Mouse (Mus musculus): ENCODE data around the gene Gm14085. TPM values are rescaled to one million over a fixed set of nuclear protein-coding genes. Genes with fewer than 3 reads are reported as not detected.
"Not testable (repeated sequence)": the region's sequence is repeated elsewhere in the genome, so short reads cannot be mapped to it uniquely, and the experiment has no call there.

The Gm14085 gene
- total RNA-seq (2021), result not detected

DNA sequence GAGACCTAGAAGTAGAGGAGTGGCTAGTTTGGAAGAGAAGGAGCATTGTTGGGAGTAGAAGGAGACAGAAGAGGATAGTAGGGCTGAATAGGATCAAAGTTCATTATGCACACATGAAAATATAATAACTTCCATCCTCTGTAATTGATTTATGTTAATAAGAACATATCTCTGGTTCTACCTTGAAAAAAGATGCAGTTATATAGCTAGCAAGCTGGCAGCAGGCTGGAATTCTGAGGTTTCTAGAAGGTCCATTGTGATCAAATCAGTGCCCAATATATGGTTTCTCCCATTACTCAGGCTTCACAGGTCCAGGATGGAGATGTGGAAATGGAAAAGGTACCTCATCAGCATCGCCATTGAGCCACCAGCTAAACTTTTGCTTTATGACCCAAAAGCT lies at the start of gene Gm14085:
Gm14085 (plus strand) TSS at position 301 of the 400 bp plus-strand sequence.
- DNase-seq (ENCODE audit: extremely low spot score in 1 of 2, low spot score in 1 of 2), result no peak

DNA sequence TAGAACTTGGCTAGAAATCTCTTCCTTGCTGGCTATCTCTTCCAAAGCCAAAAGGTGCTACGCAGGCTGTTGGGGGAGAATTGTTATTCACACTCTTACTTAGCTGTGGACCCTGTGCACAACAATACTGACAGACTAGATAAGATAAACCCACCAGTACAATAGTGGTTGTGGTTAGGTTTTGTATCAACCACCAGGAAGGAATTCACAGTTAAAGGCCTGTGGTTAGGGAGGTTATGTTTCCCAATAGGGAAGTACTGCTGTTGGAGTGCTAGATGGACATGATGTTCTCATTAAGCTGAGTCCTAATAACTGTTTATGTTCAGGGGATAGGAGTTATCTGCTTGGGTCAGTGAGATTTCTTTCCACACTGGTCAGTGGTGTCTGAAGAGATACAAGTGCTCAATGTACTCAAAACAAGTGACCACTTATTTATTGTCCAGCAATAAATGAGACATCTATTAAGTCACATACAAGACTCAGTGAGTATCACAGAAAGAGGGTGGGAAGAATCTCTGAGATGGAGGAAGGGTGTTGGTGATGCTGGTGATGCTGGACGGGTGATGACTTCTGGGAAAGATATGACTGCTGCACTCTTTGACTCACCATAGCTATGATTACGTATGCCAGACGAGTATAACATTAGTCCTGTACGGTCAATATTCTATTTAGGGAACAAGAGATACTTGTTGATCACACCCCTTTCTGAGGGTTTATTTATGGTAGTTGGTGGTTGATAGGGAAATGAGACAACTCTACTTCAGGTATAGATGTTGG lies 45.8 kb upstream of the Gm14085 start:
- DNase-seq (ENCODE audit: extremely low spot score in 1 of 2, low spot score in 1 of 2), result not testable (repeated sequence)

DNA sequence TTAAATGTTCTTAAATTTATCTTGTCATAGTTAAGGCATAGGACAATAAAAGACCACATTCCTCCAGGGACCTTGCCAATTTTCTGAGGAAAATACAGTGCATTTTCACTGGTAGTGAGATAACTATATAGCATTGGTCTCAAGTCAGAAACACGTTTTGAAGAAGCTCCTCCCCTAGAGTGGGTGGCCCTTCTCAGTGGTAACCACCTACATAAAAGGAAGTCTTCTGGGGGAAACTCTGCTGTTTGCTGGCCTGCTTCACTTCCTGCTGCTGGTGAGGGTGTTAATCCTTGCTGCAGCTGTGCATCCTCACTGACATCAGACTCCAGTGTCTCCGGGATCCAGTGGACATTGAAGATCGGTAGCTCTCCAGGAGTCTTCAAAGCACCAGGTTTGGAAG lies 44.2 kb upstream of the Gm14085 start:
- not testable (repeated sequence) for DNase-seq (ENCODE audit: extremely low spot score in 1 of 2, low spot score in 1 of 2)

DNA sequence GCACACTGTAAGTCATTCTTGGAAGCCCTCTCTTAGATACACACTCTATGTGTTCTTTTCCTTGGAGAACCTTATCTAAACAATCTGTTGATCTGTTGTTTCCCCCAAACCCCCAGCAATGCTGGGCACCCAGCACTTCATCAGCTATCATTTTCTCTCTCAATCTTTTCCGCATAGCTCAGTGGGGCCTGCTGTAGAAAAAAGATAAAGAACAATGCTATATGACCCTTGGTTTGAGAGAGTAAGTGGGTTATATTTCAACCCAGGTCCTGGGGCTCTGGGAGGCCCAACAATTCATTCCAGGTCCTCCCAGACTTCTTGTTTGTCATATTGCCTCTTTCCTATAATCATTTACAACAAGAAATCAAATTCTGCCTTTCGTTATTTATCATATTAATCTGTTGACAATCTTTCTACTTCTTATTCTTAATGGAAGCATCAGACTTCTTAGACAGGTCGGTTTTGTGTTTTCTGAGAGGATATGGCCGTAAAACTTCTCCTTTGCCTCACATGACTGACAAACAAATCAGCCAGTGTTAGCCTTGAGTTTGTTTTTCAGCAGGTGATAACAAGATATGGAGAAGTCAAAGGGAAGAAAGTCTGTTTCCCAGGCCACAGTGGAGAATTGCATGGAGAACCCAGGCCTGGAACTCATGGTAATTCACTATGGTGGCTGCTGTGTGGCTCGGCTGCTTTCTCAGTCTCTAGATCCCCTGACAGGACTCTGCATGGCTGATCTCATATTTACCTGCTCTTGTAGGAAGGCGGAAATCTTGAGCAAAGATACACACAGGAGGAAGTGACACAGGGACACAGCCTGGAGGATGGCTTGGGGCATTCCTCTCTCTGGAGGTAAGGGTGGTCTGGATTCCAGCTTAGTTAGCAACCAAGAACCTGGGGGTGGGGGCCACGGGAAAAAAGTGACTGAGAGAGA lies 43.5 kb upstream of the Gm14085 start:
- no peak for DNase-seq (ENCODE audit: extremely low spot score in 1 of 2, low spot score in 1 of 2)

DNA sequence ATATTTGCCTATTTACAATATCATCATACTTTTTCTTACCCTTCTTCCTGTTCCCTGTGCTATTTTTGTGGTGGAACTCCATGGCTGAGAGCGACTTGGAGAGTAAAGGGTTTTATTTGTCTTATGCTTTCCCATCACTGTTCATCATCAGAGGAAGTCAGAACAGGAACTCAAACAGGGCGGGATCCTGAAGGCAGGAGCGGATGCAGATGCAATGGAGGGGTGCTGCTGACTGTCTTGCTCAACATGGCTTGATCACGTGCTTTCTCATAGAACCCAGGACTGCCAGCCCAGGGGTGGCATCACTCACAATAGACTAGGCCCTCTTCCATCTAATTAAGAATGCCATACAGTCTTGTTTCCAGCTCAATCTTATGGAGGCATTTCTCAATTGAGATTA lies 34.4 kb upstream of the Gm14085 start:
- DNase-seq (ENCODE audit: extremely low spot score in 1 of 2, low spot score in 1 of 2), result no peak

DNA sequence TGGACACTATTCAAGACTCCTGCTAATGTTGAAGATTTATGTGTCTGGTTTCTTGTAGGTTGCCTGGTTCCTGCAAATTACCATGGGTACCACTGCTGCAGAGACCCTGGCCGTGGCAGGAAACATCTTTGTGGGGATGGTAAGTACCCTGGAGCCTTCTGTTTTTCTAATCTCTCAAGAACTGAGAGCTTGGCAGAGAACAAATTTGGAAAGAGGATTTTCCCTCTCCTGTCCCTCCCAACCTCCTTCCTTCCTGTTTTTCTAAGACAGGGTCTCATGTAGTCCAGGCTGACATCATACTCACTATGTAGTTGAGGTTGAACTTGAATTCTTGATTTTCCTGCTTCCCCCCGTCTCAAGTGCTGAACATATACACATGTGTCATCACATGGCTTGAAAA lies 32.3 kb upstream of the Gm14085 start:
- no peak for DNase-seq (ENCODE audit: extremely low spot score in 1 of 2, low spot score in 1 of 2)

DNA sequence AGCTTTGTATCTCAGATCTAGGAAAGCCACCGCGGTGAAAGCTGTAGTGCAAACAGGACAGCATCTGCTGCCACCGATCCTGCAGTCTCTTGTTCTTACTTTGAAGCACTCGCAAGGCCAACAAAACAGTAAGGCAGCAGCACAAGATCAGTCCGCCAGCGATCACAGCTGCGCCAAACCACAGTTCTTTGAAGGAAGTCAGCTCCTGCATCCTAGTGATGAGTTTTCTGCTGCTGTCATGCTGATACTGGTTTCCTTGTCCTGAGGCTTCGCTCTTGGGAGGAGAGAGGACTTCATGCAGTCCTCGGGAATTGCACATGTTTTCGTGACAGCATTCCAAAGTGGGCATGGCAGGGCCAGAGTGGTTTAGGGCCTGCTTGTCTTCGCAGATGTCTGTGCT lies 17.8 kb upstream of the Gm14085 start:
- no peak for DNase-seq (ENCODE audit: extremely low spot score in 1 of 2, low spot score in 1 of 2)

DNA sequence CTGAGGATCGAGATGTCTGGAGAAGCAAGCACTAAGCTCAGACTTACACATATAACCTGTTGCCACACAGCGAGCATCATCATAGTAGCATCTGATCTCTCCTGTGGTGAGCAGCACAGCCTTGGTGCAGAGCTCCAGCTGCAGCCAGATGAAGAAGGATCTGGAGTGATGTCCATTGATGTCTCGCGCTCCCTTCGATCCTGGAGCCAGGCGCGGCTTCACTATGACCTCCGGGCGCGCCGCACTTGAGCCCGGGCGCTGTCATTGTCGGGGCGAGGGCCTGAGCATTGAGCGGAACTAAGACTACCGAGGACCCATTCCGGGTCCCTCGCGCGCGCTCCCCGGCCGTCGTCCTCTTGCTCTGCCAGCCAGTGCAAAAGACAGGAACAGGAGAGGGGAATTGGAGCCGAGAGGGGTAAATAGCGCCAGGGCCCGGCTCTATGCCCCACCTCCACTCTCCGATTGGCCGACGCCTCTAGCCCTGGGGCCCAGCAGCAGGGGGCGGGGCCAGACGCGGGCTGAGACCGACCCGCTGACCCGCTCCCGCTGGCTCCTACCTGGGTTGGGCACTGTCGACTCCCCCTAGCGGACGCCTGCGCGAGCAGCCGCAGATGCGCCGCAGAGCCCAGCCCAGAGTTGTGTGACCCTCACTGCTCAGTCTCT lies 17.3 kb upstream of the Gm14085 start:
- DNase-seq (ENCODE audit: extremely low spot score in 1 of 2, low spot score in 1 of 2), result peak; percentile 70 to 76

DNA sequence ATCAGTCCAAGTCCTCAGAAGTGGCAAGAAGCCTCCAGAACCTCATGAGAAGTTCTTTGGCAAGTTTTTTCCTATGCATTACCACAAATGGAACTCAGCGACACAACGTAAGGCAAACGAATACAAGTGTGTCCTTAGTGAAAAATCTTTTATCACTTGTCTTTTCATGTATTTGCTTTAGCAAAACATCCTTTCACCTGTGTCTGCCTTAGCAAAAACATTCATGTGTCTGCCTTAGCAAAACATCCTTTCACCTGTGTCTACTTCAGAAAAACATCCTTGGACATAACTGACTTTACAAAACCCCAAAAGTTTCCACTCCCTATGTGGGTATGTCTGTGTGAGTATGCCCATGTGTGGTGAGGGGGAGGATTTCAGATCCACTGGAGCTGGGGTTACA lies 15.5 kb upstream of the Gm14085 start:
- no peak for DNase-seq (ENCODE audit: extremely low spot score in 1 of 2, low spot score in 1 of 2)

DNA sequence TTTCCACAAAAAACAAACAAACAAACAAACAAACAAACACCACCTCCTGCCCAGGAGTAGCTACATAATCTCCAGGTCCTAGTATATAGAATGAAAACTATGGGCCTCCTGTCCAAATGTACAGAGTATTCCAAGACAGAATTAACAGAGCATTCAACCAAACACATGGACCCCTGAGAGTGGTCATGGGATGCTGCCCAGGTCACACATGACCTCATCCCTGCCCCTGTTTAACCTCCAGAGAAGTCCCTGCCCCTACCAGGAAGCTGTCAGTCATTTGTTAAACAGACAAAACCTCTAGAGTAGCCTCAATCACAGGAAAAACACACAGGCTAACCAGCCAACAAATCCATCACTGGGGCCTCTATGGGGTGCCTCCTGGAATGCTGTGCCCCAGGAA lies 8.2 kb upstream of the Gm14085 start:
- DNase-seq (ENCODE audit: extremely low spot score in 1 of 2, low spot score in 1 of 2), result no peak

DNA sequence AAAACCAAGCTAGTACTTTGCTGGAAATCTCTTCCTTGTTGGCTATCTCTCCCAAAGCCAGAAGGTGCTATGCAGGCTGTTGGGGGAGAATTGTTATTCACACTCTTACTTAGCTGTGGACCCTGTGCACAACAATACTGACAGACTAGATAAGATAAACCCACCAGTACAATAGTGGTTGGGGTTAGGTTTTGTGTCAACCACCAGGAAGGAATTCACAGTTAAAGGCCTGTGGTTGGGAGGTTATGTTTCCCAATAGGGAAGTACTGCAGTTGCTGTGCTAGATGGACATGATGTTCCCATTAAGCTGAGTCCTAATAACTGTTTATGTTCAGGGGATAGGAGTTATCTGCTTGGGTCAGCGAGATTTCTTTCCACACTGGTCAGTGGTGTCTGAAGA lies 954 bp upstream of the Gm14085 start:
- DNase-seq (ENCODE audit: extremely low spot score in 1 of 2, low spot score in 1 of 2), result not testable (repeated sequence)

DNA sequence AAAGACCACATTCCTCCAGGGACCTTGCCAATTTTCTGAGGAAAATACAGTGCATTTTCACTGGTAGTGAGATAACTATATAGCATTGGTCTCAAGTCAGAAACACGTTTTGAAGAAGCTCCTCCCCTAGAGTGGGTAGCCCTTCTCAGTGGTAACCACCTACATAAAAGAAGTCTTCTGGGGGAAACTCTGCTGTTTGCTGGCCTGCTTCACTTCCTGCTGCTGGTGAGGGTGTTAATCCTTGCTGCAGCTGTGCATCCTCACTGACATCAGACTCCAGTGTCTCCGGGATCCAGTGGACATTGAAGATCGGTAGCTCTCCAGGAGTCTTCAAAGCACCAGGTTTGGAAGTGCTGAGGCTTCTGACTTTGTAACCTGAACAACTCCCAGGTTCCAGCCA lies 913 bp downstream of the Gm14085 start:
- DNase-seq (ENCODE audit: extremely low spot score in 1 of 2, low spot score in 1 of 2), result not testable (repeated sequence)

DNA sequence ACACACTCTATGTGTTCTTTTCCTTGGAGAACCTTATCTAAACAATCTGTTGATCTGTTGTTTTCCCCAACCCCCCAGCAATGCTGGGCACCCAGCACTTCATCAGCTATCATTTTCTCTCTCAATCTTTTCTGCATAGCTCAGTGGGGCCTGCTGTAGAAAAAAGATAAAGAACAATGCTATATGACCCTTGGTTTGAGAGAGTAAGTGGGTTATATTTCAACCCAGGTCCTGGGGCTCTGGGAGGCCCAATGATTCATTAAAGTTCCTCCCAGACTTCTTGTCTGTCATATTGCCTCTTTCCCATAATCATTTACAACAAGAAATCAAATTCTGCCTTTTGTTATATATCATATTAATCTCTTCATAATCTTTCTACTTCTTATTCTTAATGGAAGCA lies 1.4 kb downstream of the Gm14085 start:
- DNase-seq (ENCODE audit: extremely low spot score in 1 of 2, low spot score in 1 of 2), result not testable (repeated sequence)

DNA sequence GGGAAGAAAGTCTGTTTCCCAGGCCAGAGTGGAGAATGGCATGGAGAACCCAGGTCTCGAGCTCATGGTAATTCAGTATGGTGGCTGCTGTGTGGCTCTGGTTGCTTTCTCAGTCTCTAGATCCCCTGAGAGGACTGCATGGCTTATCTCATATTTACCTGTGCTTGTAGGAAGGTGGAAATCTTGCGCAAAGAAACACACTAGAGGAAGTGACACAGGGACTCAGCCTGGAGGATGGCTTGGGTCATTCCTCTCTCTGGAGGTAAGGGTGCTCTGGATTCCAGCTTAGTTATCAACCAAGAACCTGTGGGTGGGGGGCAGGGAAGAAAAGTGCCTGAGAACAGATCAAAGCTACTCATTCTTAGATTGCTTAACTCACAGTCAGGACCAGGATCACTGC lies 1.9 kb downstream of the Gm14085 start:
- DNase-seq (ENCODE audit: extremely low spot score in 1 of 2, low spot score in 1 of 2), result no peak

DNA sequence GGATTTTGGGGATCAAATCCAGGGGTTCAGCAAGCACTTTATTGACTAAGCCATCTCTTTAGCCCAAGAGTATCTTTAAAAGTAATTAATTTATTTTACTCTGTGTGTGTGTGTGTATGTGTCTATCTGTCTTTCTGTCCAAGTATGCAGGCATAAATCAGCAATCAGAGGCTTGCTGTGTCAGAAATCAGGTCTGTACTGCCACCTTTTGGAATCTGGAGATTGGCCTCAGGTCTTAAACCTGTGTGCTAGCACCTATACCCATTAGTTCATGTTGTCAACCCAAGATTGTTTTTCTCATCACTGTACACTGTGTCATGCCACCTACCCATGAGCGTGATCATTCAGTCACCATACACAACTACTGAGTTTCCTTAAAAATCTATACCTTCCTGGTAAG lies 45.0 kb downstream of the Gm14085 start:
- not testable (repeated sequence) for DNase-seq (ENCODE audit: extremely low spot score in 1 of 2, low spot score in 1 of 2)

DNA sequence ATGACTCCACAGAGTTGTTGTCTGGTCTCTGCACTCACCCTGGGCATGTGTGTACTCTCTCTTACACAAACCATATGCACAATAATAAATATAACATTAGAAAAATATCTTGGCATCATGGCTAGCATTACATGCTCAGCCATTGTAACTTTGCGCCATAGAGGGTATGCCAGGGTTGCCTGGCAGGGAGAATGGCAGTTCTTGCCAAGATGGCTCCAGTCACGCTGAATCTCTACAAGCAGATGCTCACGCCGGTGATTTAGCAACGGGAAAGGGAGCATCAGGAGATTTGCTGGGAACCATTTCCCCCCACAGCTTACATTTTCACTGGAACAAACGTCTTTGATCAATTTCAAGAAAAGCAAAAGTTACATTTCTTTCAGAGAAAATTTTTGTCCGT lies 46.5 kb downstream of the Gm14085 start:
- DNase-seq (ENCODE audit: extremely low spot score in 1 of 2, low spot score in 1 of 2), result no peak

DNA sequence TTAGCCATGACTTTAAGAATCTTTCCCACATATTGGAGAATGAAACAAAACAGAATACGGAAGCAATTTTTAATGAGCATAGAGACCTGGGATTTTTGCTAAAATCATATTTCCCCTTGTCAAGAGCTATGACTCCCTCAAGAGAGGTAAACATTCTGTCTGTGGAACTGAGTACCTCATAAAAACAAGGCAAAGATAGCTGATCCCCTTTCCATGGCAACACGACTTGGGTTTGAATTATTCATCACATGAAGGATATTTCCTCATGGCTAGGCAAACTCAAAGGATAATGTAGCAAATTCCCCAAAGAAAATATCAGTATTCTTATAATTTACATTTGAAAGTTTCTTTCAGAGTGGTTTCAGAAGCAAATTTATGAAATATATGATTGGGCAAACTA lies 47.0 kb downstream of the Gm14085 start:
- no peak for DNase-seq (ENCODE audit: extremely low spot score in 1 of 2, low spot score in 1 of 2)

DNA sequence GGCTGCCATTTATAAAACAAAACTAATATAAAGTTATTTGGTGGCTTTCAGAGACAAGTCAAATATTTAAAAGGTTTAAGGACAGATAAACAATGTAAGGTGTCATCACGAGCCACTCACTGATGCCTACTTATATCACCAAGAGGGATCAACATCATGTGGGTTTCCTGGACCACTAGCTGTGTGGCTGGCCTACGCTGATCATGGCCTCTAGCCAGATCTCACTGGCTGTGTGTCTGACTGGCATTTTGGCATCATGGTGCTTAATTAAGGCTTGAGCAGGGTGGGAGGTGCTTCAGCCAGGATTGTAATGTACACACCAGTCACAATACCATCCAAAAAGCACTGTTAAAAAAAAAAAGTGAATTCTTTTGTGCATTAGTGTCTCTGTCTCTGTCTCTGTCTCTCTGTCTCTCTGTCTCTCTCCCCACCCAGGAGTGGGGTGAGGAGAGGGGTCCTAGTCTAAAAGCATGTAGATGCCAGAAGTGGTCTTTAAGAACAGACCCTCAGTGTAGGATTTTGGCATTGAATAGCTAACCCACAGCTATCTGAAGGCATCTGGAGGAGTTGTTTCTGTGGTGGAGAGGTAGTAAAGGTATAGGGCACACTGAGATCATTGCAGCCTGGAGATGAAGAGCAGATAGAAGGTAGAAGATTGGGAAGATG lies 47.5 kb downstream of the Gm14085 start:
- no peak for DNase-seq (ENCODE audit: extremely low spot score in 1 of 2, low spot score in 1 of 2)

DNA sequence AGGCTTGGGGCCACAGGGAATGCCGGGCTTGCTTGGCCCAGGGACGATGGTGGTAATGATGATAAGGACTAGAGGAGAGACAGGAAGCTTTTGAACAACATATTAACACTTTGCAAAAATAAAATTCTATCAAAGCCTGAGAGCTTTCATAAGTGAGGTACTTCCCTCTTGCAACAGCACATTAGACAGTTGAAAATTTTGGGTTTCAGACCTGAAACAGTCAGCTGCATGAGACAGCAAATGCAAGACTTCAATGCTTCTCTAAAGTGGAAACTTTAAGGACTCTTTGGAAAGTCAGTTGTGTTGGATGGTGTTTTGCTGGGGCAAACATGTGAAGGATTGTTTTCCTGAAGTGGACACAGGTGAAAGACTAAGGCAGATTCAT lies 48.1 kb downstream of the Gm14085 start:
- DNase-seq (ENCODE audit: extremely low spot score in 1 of 2, low spot score in 1 of 2), result no peak

DNA sequence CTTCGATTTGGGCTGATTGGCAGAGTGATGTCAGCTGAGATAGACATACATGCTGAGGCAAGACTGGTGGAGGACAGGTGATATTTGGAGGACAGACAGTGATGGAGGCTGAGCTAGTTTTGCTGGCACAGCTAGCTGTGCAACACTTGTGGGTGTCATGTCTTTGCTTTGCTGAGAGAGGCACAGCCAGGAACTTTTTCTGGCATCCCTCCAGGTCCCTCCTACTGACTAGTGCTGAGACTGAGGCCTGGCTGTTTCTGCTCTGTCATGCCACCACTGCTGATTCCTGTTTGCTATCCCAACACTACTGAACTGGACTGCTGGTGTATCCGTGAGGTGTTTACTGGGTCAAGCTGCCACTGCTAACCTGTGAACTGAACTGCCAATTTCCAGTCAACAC lies 48.6 kb downstream of the Gm14085 start:
- DNase-seq (ENCODE audit: extremely low spot score in 1 of 2, low spot score in 1 of 2), result peak; percentile 12 to 54

DNA sequence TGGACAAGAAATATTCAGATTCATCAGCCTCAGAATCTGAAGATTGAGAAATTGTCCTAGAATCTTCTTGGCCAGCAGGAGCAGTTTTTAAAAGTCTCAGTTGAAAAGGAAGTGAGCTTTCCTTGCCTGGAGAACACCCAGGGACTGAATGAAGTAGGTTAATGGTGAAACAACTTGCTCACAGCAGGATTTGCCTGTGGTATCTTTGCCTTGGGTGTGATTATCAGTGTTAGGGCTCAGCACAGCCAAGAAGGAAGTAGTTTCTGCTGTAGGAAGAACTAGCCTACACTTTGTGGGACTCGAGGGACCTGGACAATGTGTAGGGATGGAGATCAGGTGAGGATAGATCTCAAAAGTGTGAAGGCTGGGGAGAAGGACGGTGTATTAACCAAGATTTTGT lies 49.9 kb downstream of the Gm14085 start:
- no peak for DNase-seq (ENCODE audit: extremely low spot score in 1 of 2, low spot score in 1 of 2)

All from layer of hippocampus, postnatal 25 days (tissue).